Mouse (Mus musculus) heart, embryonic 13.5 days (tissue): ENCODE data around the gene Scd1. TPM values are rescaled to one million over a fixed set of nuclear protein-coding genes. Genes with fewer than 3 reads are reported as not detected.

Experiments used
- ATAC-seq: fragments of 200-750 bp; cut with Nextera tagmentation; 2 replicates; pipeline ENCODE4 v1.8.0; 2017; ENCODE audit warnings: moderate TSS enrichment; ENCODE audit not compliant: insufficient number of reproducible peaks, low FRiP score, low TSS enrichment; ENCODE audit errors: extremely low read depth
- H3K27ac ChIP-seq: fragments of 300-500 bp; sonication (generic); replicated peaks from 2 replicates; pipeline ENCODE4 v1.5.1; 2015; ENCODE audit warnings: moderate library complexity, mild to moderate bottlenecking, inconsistent platforms
- H3K27me3 ChIP-seq: fragments of 300-500 bp; sonication (generic); replicated peaks from 2 replicates; pipeline ENCODE4 v1.6.1; 2015; ENCODE audit warnings: mild to moderate bottlenecking, inconsistent platforms
- H3K36me3 ChIP-seq: fragments of 300-500 bp; sonication (generic); 2 replicates; pipeline ENCODE4 v1.6.1; 2015; ENCODE audit warnings: mild to moderate bottlenecking, inconsistent platforms
- H3K4me1 ChIP-seq: fragments of 300-500 bp; sonication (generic); 2 replicates; pipeline ENCODE4 v1.6.1; 2015; ENCODE audit warnings: inconsistent platforms
- H3K4me2 ChIP-seq: fragments of 300-500 bp; sonication (generic); 2 replicates; pipeline ENCODE4 v1.6.1; 2015; ENCODE audit warnings: inconsistent platforms, mild to moderate bottlenecking, moderate library complexity
- H3K4me3 ChIP-seq: fragments of 300-500 bp; sonication (generic); 2 replicates; pipeline ENCODE4 v1.5.1; 2015; ENCODE audit warnings: moderate library complexity, mild to moderate bottlenecking, inconsistent platforms
- H3K9ac ChIP-seq: fragments of 300-500 bp; sonication (generic); 2 replicates; pipeline ENCODE4 v1.6.1; 2015; ENCODE audit warnings: inconsistent platforms, mild to moderate bottlenecking, moderate library complexity
- H3K9me3 ChIP-seq: fragments of 300-500 bp; sonication (generic); 2 replicates; pipeline ENCODE4 v1.6.1; 2016; ENCODE audit warnings: inconsistent platforms
- WGBS: fragments of 180-500 bp; shearing (Covaris S2); methylation state at CpG from one replicate; pipeline ENCODE4 v1.1.7; 2015; ENCODE audit warnings: mixed read lengths; 5-methylcytosine and 5-hydroxymethylcytosine counted together
- polyA plus RNA-seq: library from polyadenylated mRNA; unstranded; fragments of >200 nt; fragmentation: Nextera tagmentation; extraction: Ambion mirVana; gene quantifications from 2 replicates; pipeline ENCODE4 v1.2.1, GENCODE M21; 2015

The Scd1 gene
- polyA plus RNA-seq, 1 experiment from 2014 or later, result 1.1 TPM

- WGBS, result 53% methylated on average over 8 of the region's 8 CpGs
- Histone ChIP-seq H3K4me3 (no peak overlapping the region), H3K27me3 (no peaks in the 10 kb centered on the region), H3K4me2 (no peak overlapping the region), H3K27ac (no peak overlapping the region), H3K4me1 (no peaks in the 10 kb centered on the region; the same call in 1 of the 2 replicates), H3K36me3 (no peaks in the 10 kb centered on the region), H3K9ac (no peak overlapping the region), H3K9me3 (no peaks in the 10 kb centered on the region)
- no peak for ATAC-seq
Observed at GRCm38 (mm10) chr19:44358700-44359099, 49.0 kb downstream of the Scd1 start.

GRCm38 (mm10) chr19:44351756-44352155 is 55.9 kb downstream of the Scd1 start:
- no peak overlapping the region for H3K4me2 ChIP-seq
- no peak overlapping the region for H3K9ac ChIP-seq
- H3K4me3 ChIP-seq, result no peak overlapping the region
- H3K27ac ChIP-seq, result no peak overlapping the region
- no peaks in the 10 kb centered on the region for H3K9me3 ChIP-seq
- ATAC-seq, result no peak
- H3K36me3 ChIP-seq, result no peaks in the 10 kb centered on the region
- WGBS, result 74% methylated on average over 7 of the region's 7 CpGs
- H3K27me3 ChIP-seq, result no peaks in the 10 kb centered on the region
- H3K4me1 ChIP-seq, result no peaks in the 10 kb centered on the region; the same call in 1 of the 2 replicates

GRCm38 (mm10) chr19:44349689-44350088 is 58.0 kb downstream of the Scd1 start:
- no peak for ATAC-seq
- Histone ChIP-seq H3K4me2 (no peak overlapping the region), H3K9ac (no peak overlapping the region), H3K27me3 (no peaks in the 10 kb centered on the region), H3K4me1 (no peaks in the 10 kb centered on the region; the same call in 1 of the 2 replicates), H3K4me3 (no peak overlapping the region), H3K27ac (no peak overlapping the region), H3K9me3 (no peaks in the 10 kb centered on the region), H3K36me3 (no peaks in the 10 kb centered on the region)
- WGBS, result 79% methylated on average over 8 of the region's 8 CpGs

Other genes with a start within 250 kb of the Scd1 start
- 0.04 TPM in 1 of 2 replicates, not detected in the other for gene Pkd2l1, start 215.4 kb downstream of the Scd1 start, polyA plus RNA-seq
- gene Scd3, start 204.6 kb downstream of the Scd1 start, polyA plus RNA-seq, result 0.29 and 0.39 TPM in 2 replicates
- gene Scd2, start 114.2 kb downstream of the Scd1 start, polyA plus RNA-seq, result 124 and 130 TPM in 2 replicates
- 0.49 and 0.69 TPM in 2 replicates for gene Scd4, start 74.8 kb downstream of the Scd1 start, polyA plus RNA-seq
- not detected in 2 replicates for gene Wnt8b, start 85.6 kb upstream of the Scd1 start, polyA plus RNA-seq
- 0.96 and 0.98 TPM in 2 replicates for gene Sec31b, start 138.0 kb upstream of the Scd1 start, polyA plus RNA-seq
- gene Gm20538, start 145.0 kb upstream of the Scd1 start, polyA plus RNA-seq, result not detected in 2 replicates
- 887 and 1,052 TPM in 2 replicates for gene Ndufb8, start 147.6 kb upstream of the Scd1 start, polyA plus RNA-seq
- 23.5 and 23.9 TPM in 2 replicates for gene Hif1an, start 155.0 kb upstream of the Scd1 start, polyA plus RNA-seq